Mouse (Mus musculus): ENCODE results near the gene Pllp. TPM values are rescaled to one million over a fixed set of nuclear protein-coding genes. Genes with fewer than 3 reads are reported as not detected.
A peak's percentile ranks its signal among the peaks of the same experiment; 100 is the strongest.

The Pllp gene
- polyA plus RNA-seq, 1 experiment from 2014 or later = not detected

- peak overlapping the region; percentile 58 to 78 for H3K4me3 ChIP-seq (ENCODE audit: control insufficient read depth in 1 of 2, insufficient read depth in 1 of 2, low read depth in 1 of 2, low read length in 2 of 2)
- peak; percentile 72 for ATAC-seq (ENCODE audit: insufficient number of reproducible peaks, insufficient read depth, low FRiP score, low read depth)
- no peaks in the 10 kb centered on the region for H3K36me3 ChIP-seq (ENCODE audit: control insufficient read depth, insufficient read depth, low read length)
- H3K4me2 ChIP-seq (ENCODE audit: low read length) = peak overlapping the region; percentile 79
- H3K9me3 ChIP-seq (ENCODE audit: control insufficient read depth, low read length) = no peaks in the 10 kb centered on the region
- H3K4me1 ChIP-seq (ENCODE audit: control insufficient read depth in 2 of 2, insufficient read depth in 2 of 2, low read length in 2 of 2) = peaks cover 10 to 11% of the 10 kb centered on the region in 2 experiments
- under 1% methylated on average over 35 of the region's 35 CpGs for WGBS
- peak overlapping the region; percentile 67 for H3K9ac ChIP-seq (ENCODE audit: low read length)
- peaks cover 5% of the 10 kb centered on the region; the same call in 1 of the 2 replicates for H3K27me3 ChIP-seq (ENCODE audit: control insufficient read depth, insufficient read depth, low read length)
- H3K27ac ChIP-seq (replicated peaks in 1 of 2; ENCODE audit: control insufficient read depth in 1 of 2, insufficient read depth in 1 of 2, low read depth in 2 of 2, low read length in 2 of 2) = peak overlapping the region; percentile 41 to 44; a peak in 2 of 4 replicates
These were observed 7.1 kb upstream of the Pllp start for GRCm38 (mm10) chr8:94702844-94703813.

GRCm38 (mm10) chr8:94702156-94702555 is 6.1 kb upstream of the Pllp start:
- Histone ChIP-seq H3K4me2 (ENCODE audit: low read length) (peak overlapping the region; percentile 79; the same call in 1 of the 2 replicates), H3K4me1 (ENCODE audit: control insufficient read depth in 2 of 2, insufficient read depth in 2 of 2, low read length in 2 of 2) (peaks cover 6 to 8% of the 10 kb centered on the region in 2 experiments), H3K36me3 (ENCODE audit: control insufficient read depth, insufficient read depth, low read length) (no peaks in the 10 kb centered on the region), H3K9me3 (ENCODE audit: control insufficient read depth, low read length) (no peaks in the 10 kb centered on the region), H3K27me3 (ENCODE audit: control insufficient read depth, insufficient read depth, low read length) (peaks cover 14% of the 10 kb centered on the region), H3K27ac (replicated peaks in 1 of 2; ENCODE audit: control insufficient read depth in 1 of 2, insufficient read depth in 1 of 2, low read depth in 2 of 2, low read length in 2 of 2) (no peak overlapping the region), H3K4me3 (ENCODE audit: control insufficient read depth in 1 of 2, insufficient read depth in 1 of 2, low read depth in 1 of 2, low read length in 2 of 2) (peak overlapping the region in 1 of 2 experiments; percentile 58; a peak in 1 of 4 replicates), H3K9ac (ENCODE audit: low read length) (no peak overlapping the region)
- ATAC-seq (ENCODE audit: insufficient number of reproducible peaks, insufficient read depth, low FRiP score, low read depth) = no peak
- 64% methylated on average over 3 of the region's 3 CpGs for WGBS

- H3K36me3 ChIP-seq (ENCODE audit: control insufficient read depth, insufficient read depth, low read length) = no peaks in the 10 kb centered on the region
- no peak overlapping the region for H3K4me2 ChIP-seq (ENCODE audit: low read length)
- 81% methylated on average over 4 of the region's 4 CpGs for WGBS
- H3K27ac ChIP-seq (replicated peaks in 1 of 2; ENCODE audit: control insufficient read depth in 1 of 2, insufficient read depth in 1 of 2, low read depth in 2 of 2, low read length in 2 of 2) = no peak overlapping the region
- peaks cover 31% of the 10 kb centered on the region for H3K27me3 ChIP-seq (ENCODE audit: control insufficient read depth, insufficient read depth, low read length)
- H3K9ac ChIP-seq (ENCODE audit: low read length) = no peak overlapping the region
- no peak overlapping the region for H3K4me3 ChIP-seq (ENCODE audit: control insufficient read depth in 1 of 2, insufficient read depth in 1 of 2, low read depth in 1 of 2, low read length in 2 of 2)
- peaks cover 0 to 4% of the 10 kb centered on the region in 2 experiments; a peak in 2 of 4 replicates for H3K4me1 ChIP-seq (ENCODE audit: control insufficient read depth in 2 of 2, insufficient read depth in 2 of 2, low read length in 2 of 2)
- H3K9me3 ChIP-seq (ENCODE audit: control insufficient read depth, low read length) = no peaks in the 10 kb centered on the region
- ATAC-seq (ENCODE audit: insufficient number of reproducible peaks, insufficient read depth, low FRiP score, low read depth) = no peak
These were observed 4.4 kb upstream of the Pllp start for GRCm38 (mm10) chr8:94700421-94700935.

GRCm38 (mm10) chr8:94699366-94699765 is 3.3 kb upstream of the Pllp start:
- no peak for ATAC-seq (ENCODE audit: insufficient number of reproducible peaks, insufficient read depth, low FRiP score, low read depth)
- no peaks in the 10 kb centered on the region for H3K9me3 ChIP-seq (ENCODE audit: control insufficient read depth, low read length)
- no peak overlapping the region for H3K27ac ChIP-seq (replicated peaks in 1 of 2; ENCODE audit: control insufficient read depth in 1 of 2, insufficient read depth in 1 of 2, low read depth in 2 of 2, low read length in 2 of 2)
- H3K36me3 ChIP-seq (ENCODE audit: control insufficient read depth, insufficient read depth, low read length) = no peaks in the 10 kb centered on the region
- peaks cover 42% of the 10 kb centered on the region for H3K27me3 ChIP-seq (ENCODE audit: control insufficient read depth, insufficient read depth, low read length)
- H3K4me1 ChIP-seq (ENCODE audit: control insufficient read depth in 2 of 2, insufficient read depth in 2 of 2, low read length in 2 of 2) = peaks cover 0 to 8% of the 10 kb centered on the region in 2 experiments; a peak in 2 of 4 replicates
- H3K4me3 ChIP-seq (ENCODE audit: control insufficient read depth in 1 of 2, insufficient read depth in 1 of 2, low read depth in 1 of 2, low read length in 2 of 2) = no peak overlapping the region
- WGBS = 67% methylated on average over 16 of the region's 16 CpGs
- H3K9ac ChIP-seq (ENCODE audit: low read length) = no peak overlapping the region
- no peak overlapping the region for H3K4me2 ChIP-seq (ENCODE audit: low read length)

- H3K9ac ChIP-seq (ENCODE audit: low read length) = no peak overlapping the region
- H3K36me3 ChIP-seq (ENCODE audit: control insufficient read depth, insufficient read depth, low read length) = no peaks in the 10 kb centered on the region
- 72% methylated on average over 6 of the region's 6 CpGs for WGBS
- no peak overlapping the region for H3K27ac ChIP-seq (replicated peaks in 1 of 2; ENCODE audit: control insufficient read depth in 1 of 2, insufficient read depth in 1 of 2, low read depth in 2 of 2, low read length in 2 of 2)
- no peak for ATAC-seq (ENCODE audit: insufficient number of reproducible peaks, insufficient read depth, low FRiP score, low read depth)
- H3K27me3 ChIP-seq (ENCODE audit: control insufficient read depth, insufficient read depth, low read length) = peaks cover 55% of the 10 kb centered on the region
- no peak overlapping the region for H3K4me2 ChIP-seq (ENCODE audit: low read length)
- H3K9me3 ChIP-seq (ENCODE audit: control insufficient read depth, low read length) = no peaks in the 10 kb centered on the region
- peaks cover 0 to 8% of the 10 kb centered on the region in 2 experiments; a peak in 2 of 4 replicates for H3K4me1 ChIP-seq (ENCODE audit: control insufficient read depth in 2 of 2, insufficient read depth in 2 of 2, low read length in 2 of 2)
- H3K4me3 ChIP-seq (ENCODE audit: control insufficient read depth in 1 of 2, insufficient read depth in 1 of 2, low read depth in 1 of 2, low read length in 2 of 2) = no peak overlapping the region
These were observed 1.9 kb upstream of the Pllp start for GRCm38 (mm10) chr8:94697956-94698355.

- peaks cover 0 to 8% of the 10 kb centered on the region in 2 experiments; a peak in 2 of 4 replicates for H3K4me1 ChIP-seq (ENCODE audit: control insufficient read depth in 2 of 2, insufficient read depth in 2 of 2, low read length in 2 of 2)
- no peaks in the 10 kb centered on the region for H3K9me3 ChIP-seq (ENCODE audit: control insufficient read depth, low read length)
- H3K4me2 ChIP-seq (ENCODE audit: low read length) = peak overlapping the region; percentile 75; the same call in 1 of the 2 replicates
- ATAC-seq (ENCODE audit: insufficient number of reproducible peaks, insufficient read depth, low FRiP score, low read depth) = no peak
- peaks cover 67% of the 10 kb centered on the region for H3K27me3 ChIP-seq (ENCODE audit: control insufficient read depth, insufficient read depth, low read length)
- H3K36me3 ChIP-seq (ENCODE audit: control insufficient read depth, insufficient read depth, low read length) = no peaks in the 10 kb centered on the region
- H3K9ac ChIP-seq (ENCODE audit: low read length) = no peak overlapping the region
- no peak overlapping the region for H3K27ac ChIP-seq (replicated peaks in 1 of 2; ENCODE audit: control insufficient read depth in 1 of 2, insufficient read depth in 1 of 2, low read depth in 2 of 2, low read length in 2 of 2)
- H3K4me3 ChIP-seq (ENCODE audit: control insufficient read depth in 1 of 2, insufficient read depth in 1 of 2, low read depth in 1 of 2, low read length in 2 of 2) = peak overlapping the region in 1 of 2 experiments; percentile 39; a peak in 1 of 4 replicates
- 54% methylated on average over 3 of the region's 3 CpGs for WGBS
These were observed 488 bp upstream of the Pllp start for GRCm38 (mm10) chr8:94696566-94696965.

GRCm38 (mm10) chr8:94695341-94695993 is 611 bp downstream of the Pllp start:
- H3K36me3 ChIP-seq (ENCODE audit: control insufficient read depth, insufficient read depth, low read length) = no peaks in the 10 kb centered on the region
- peak overlapping the region; percentile 75 for H3K4me2 ChIP-seq (ENCODE audit: low read length)
- H3K27ac ChIP-seq (replicated peaks in 1 of 2; ENCODE audit: control insufficient read depth in 1 of 2, insufficient read depth in 1 of 2, low read depth in 2 of 2, low read length in 2 of 2) = no peak overlapping the region
- no peaks in the 10 kb centered on the region for H3K9me3 ChIP-seq (ENCODE audit: control insufficient read depth, low read length)
- peaks cover 0 to 8% of the 10 kb centered on the region in 2 experiments; a peak in 2 of 4 replicates for H3K4me1 ChIP-seq (ENCODE audit: control insufficient read depth in 2 of 2, insufficient read depth in 2 of 2, low read length in 2 of 2)
- ATAC-seq (ENCODE audit: insufficient number of reproducible peaks, insufficient read depth, low FRiP score, low read depth) = no peak
- H3K4me3 ChIP-seq (ENCODE audit: control insufficient read depth in 1 of 2, insufficient read depth in 1 of 2, low read depth in 1 of 2, low read length in 2 of 2) = peak overlapping the region; percentile 32 to 39
- 0 out of 2 replicates have a peak overlapping the region, but pooled peaks have one; percentile 38 for H3K9ac ChIP-seq (ENCODE audit: low read length)
- WGBS = 1% methylated on average over 31 of the region's 31 CpGs
- H3K27me3 ChIP-seq (ENCODE audit: control insufficient read depth, insufficient read depth, low read length) = peaks cover 67% of the 10 kb centered on the region
